Mouse (Mus musculus) intestine, postnatal 0 days (tissue): ENCODE results near the gene Mroh3. TPM values are rescaled to one million over a fixed set of nuclear protein-coding genes. Genes with fewer than 3 reads are reported as not detected.

Experiments used
- ATAC-seq: fragments of 200-750 bp; cut with Nextera tagmentation; 2 replicates; pipeline ENCODE4 v1.8.0; 2017; ENCODE audit warnings: mild to moderate bottlenecking, moderate TSS enrichment, moderate library complexity
- H3K27ac ChIP-seq: fragments of 300-500 bp; sonication (generic); 2 replicates; pipeline ENCODE4 v1.5.1; 2014; ENCODE audit warnings: mild to moderate bottlenecking, low read depth, low read length, moderate library complexity
- H3K27me3 ChIP-seq: fragments of 300-500 bp; sonication (generic); replicated peaks from 2 replicates; pipeline ENCODE4 v1.6.1; 2014; ENCODE audit warnings: low read length, mixed read lengths; ENCODE audit not compliant: control insufficient read depth, insufficient read depth
- H3K36me3 ChIP-seq: fragments of 300-500 bp; sonication (generic); 2 replicates; pipeline ENCODE4 v1.6.1; 2014; ENCODE audit warnings: mild to moderate bottlenecking, moderate library complexity; ENCODE audit not compliant: control insufficient read depth, insufficient read depth
- H3K4me1 ChIP-seq: fragments of 300-500 bp; sonication (generic); replicated peaks from 2 replicates; pipeline ENCODE4 v1.6.1; 2014; ENCODE audit warnings: antibody characterized with exemption, low read length, mixed read lengths; ENCODE audit not compliant: control insufficient read depth, insufficient read depth
- H3K4me2 ChIP-seq: fragments of 300-500 bp; sonication (generic); replicated peaks from 2 replicates; pipeline ENCODE4 v1.6.1; 2014; ENCODE audit warnings: low read depth, mild to moderate bottlenecking, moderate library complexity
- H3K4me3 ChIP-seq: fragments of 300-500 bp; sonication (generic); 2 replicates; pipeline ENCODE4 v1.5.1; 2014; ENCODE audit warnings: low read depth, low read length
- H3K9ac ChIP-seq: fragments of 300-500 bp; sonication (generic); 2 replicates; pipeline ENCODE4 v1.6.1; 2014; ENCODE audit warnings: mild to moderate bottlenecking, low read depth, low read length
- H3K9me3 ChIP-seq: fragments of 300-500 bp; sonication (generic); 2 replicates; pipeline ENCODE4 v1.6.1; 2016; ENCODE audit warnings: mixed run types; ENCODE audit not compliant: control insufficient read depth
- CTCF ChIP-seq: sonication (generic); IDR thresholded peaks from 2 replicates; pipeline ENCODE4 v1.5.1; 2016; ENCODE audit warnings: low read depth, mild to moderate bottlenecking, control low read depth, antibody characterized with exemption, moderate library complexity
- WGBS: fragments of 180-500 bp; shearing (Covaris S2); extraction: QIAGEN DNeasy Blood & Tissue Kit; methylation state at CpG from one replicate; pipeline ENCODE4 v1.1.7; 2014; 5-methylcytosine and 5-hydroxymethylcytosine counted together
- polyA plus RNA-seq: library from polyadenylated mRNA; unstranded; fragments of >200 nt; fragmentation: Nextera tagmentation; extraction: Ambion mirVana; gene quantifications from 2 replicates; pipeline ENCODE4 v1.2.1, GENCODE M21; 2015

Gene Mroh3
- polyA plus RNA-seq, 1 experiment from 2014 or later, result 0.04 TPM

GRCm38 (mm10) chr1:136255174-136255573 is 42.5 kb upstream of the Mroh3 start:
- Histone ChIP-seq H3K9me3 (no peaks in the 10 kb centered on the region), H3K4me1 (no peaks in the 10 kb centered on the region), H3K36me3 (no peaks in the 10 kb centered on the region), H3K27ac (no peak overlapping the region), H3K4me2 (no peak overlapping the region), H3K4me3 (no peak overlapping the region), H3K9ac (no peak overlapping the region), H3K27me3 (peaks cover 32% of the 10 kb centered on the region)
- 53% methylated on average over 6 of the region's 6 CpGs for WGBS
- ATAC-seq, result no peak
- TF ChIP-seq CTCF, result no peak

- Histone ChIP-seq H3K36me3 (no peaks in the 10 kb centered on the region), H3K4me3 (no peak overlapping the region), H3K9ac (no peak overlapping the region), H3K27me3 (peaks cover 26% of the 10 kb centered on the region), H3K9me3 (no peaks in the 10 kb centered on the region), H3K4me1 (no peaks in the 10 kb centered on the region; the same call in 1 of the 2 replicates), H3K4me2 (no peak overlapping the region), H3K27ac (no peak overlapping the region)
- ATAC-seq, result no peak
- TF ChIP-seq CTCF, result no peak
- 70% methylated on average over 10 of the region's 10 CpGs for WGBS
These were observed 42.0 kb upstream of the Mroh3 start for GRCm38 (mm10) chr1:136254503-136255065.

- TF ChIP-seq CTCF, result no peak
- WGBS, result 36% methylated on average over 2 of the region's 2 CpGs
- H3K4me3 ChIP-seq, result no peak overlapping the region
- H3K27me3 ChIP-seq, result peaks cover 15% of the 10 kb centered on the region
- no peak overlapping the region for H3K9ac ChIP-seq
- no peak for ATAC-seq
- no peaks in the 10 kb centered on the region for H3K36me3 ChIP-seq
- H3K4me2 ChIP-seq, result no peak overlapping the region
- H3K9me3 ChIP-seq, result no peaks in the 10 kb centered on the region
- no peaks in the 10 kb centered on the region; the same call in 1 of the 2 replicates for H3K4me1 ChIP-seq
- H3K27ac ChIP-seq, result no peak overlapping the region
These were observed 40.8 kb upstream of the Mroh3 start for GRCm38 (mm10) chr1:136253472-136253871.

- Histone ChIP-seq H3K9ac (no peak overlapping the region), H3K36me3 (no peaks in the 10 kb centered on the region), H3K4me2 (no peak overlapping the region), H3K27me3 (no peaks in the 10 kb centered on the region), H3K4me1 (no peaks in the 10 kb centered on the region; the same call in 1 of the 2 replicates), H3K4me3 (no peak overlapping the region), H3K9me3 (no peaks in the 10 kb centered on the region), H3K27ac (no peak overlapping the region)
- TF ChIP-seq CTCF, result no peak
- 51% methylated on average over 5 of the region's 5 CpGs for WGBS
- no peak for ATAC-seq
These were observed 37.0 kb upstream of the Mroh3 start for GRCm38 (mm10) chr1:136249662-136250061.

- 98% methylated on average over 5 of the region's 5 CpGs for WGBS
- Histone ChIP-seq H3K9ac (no peak overlapping the region), H3K4me1 (no peaks in the 10 kb centered on the region; the same call in 1 of the 2 replicates), H3K27ac (no peak overlapping the region), H3K4me3 (no peak overlapping the region), H3K9me3 (no peaks in the 10 kb centered on the region), H3K4me2 (no peak overlapping the region), H3K36me3 (no peaks in the 10 kb centered on the region), H3K27me3 (no peaks in the 10 kb centered on the region)
- no peak for TF ChIP-seq CTCF
- no peak for ATAC-seq
These were observed 34.8 kb upstream of the Mroh3 start for GRCm38 (mm10) chr1:136247393-136247792.

GRCm38 (mm10) chr1:136244469-136244868 is 31.8 kb upstream of the Mroh3 start:
- Histone ChIP-seq H3K27me3 (no peaks in the 10 kb centered on the region), H3K36me3 (no peaks in the 10 kb centered on the region), H3K9me3 (no peaks in the 10 kb centered on the region), H3K9ac (no peak overlapping the region), H3K27ac (no peak overlapping the region), H3K4me3 (no peak overlapping the region), H3K4me1 (no peaks in the 10 kb centered on the region), H3K4me2 (no peak overlapping the region)
- ATAC-seq, result no peak
- 85% methylated on average over 5 of the region's 5 CpGs for WGBS
- TF ChIP-seq CTCF, result no peak

GRCm38 (mm10) chr1:136241801-136242200 is 29.2 kb upstream of the Mroh3 start:
- Histone ChIP-seq H3K4me3 (no peak overlapping the region), H3K4me1 (no peaks in the 10 kb centered on the region), H3K36me3 (no peaks in the 10 kb centered on the region), H3K9me3 (no peaks in the 10 kb centered on the region), H3K27me3 (no peaks in the 10 kb centered on the region), H3K9ac (no peak overlapping the region), H3K4me2 (no peak overlapping the region), H3K27ac (no peak overlapping the region)
- ATAC-seq, result no peak
- no peak for TF ChIP-seq CTCF
- WGBS, result 86% methylated on average over 7 of the region's 7 CpGs
